Mouse (Mus musculus) hindbrain, postnatal 0 days (tissue): ENCODE measurements at regions not wholly inside any gene's neighbourhood (a gene's known extent, or its start where the extent isn't known, plus 50 kb on each side); places are given as distances from the start of the nearest gene placed in this dataset.

ENCODE experiments used
- ATAC-seq: fragments of 200-750 bp; cut with Nextera tagmentation; 2 replicates; pipeline ENCODE4 v1.8.0; 2017; ENCODE audit warnings: mild to moderate bottlenecking, moderate TSS enrichment, moderate library complexity
- DNase-seq: peaks from one replicate; pipeline ENCODE4 v3.0.0-alpha.2; 2015; ENCODE audit warnings: low spot score
- H3K27ac ChIP-seq: fragments of 300-500 bp; sonication (generic); 2 replicates; pipeline ENCODE4 v1.5.1; 2014; ENCODE audit warnings: mild to moderate bottlenecking
- H3K27me3 ChIP-seq: fragments of 300-500 bp; sonication (generic); 2 replicates; pipeline ENCODE4 v1.6.1; 2014; ENCODE audit warnings: low read length, mixed read lengths; ENCODE audit not compliant: insufficient read depth
- H3K36me3 ChIP-seq: fragments of 300-500 bp; sonication (generic); 2 replicates; pipeline ENCODE4 v1.6.1; 2014; ENCODE audit warnings: low read length, mixed read lengths; ENCODE audit not compliant: insufficient read depth
- H3K4me1 ChIP-seq: fragments of 300-500 bp; sonication (generic); 2 replicates; pipeline ENCODE4 v1.6.1; 2014; ENCODE audit warnings: antibody characterized with exemption, low read length, mixed read lengths; ENCODE audit not compliant: insufficient read depth
- H3K4me2 ChIP-seq: fragments of 300-500 bp; sonication (generic); 2 replicates; pipeline ENCODE4 v1.6.1; 2014; ENCODE audit warnings: low read depth, mild to moderate bottlenecking, low read length, moderate library complexity, mixed read lengths
- H3K4me3 ChIP-seq: fragments of 300-500 bp; sonication (generic); 2 replicates; pipeline ENCODE4 v1.5.1; 2014; ENCODE audit warnings: low read length
- H3K9ac ChIP-seq: fragments of 300-500 bp; sonication (generic); replicated peaks from 2 replicates; pipeline ENCODE4 v1.6.1; 2014; ENCODE audit warnings: mild to moderate bottlenecking, low read length, moderate library complexity, mixed read lengths
- H3K9me3 ChIP-seq: fragments of 300-500 bp; sonication (generic); 2 replicates; pipeline ENCODE4 v1.6.1; 2016; ENCODE audit warnings: low read length, mixed read lengths
- CTCF ChIP-seq: IDR thresholded peaks from 2 replicates; pipeline ENCODE4 v1.5.1; 2016; ENCODE audit warnings: antibody characterized with exemption, control low read depth, low read depth
- WGBS: fragments of 180-500 bp; shearing (Covaris S2); extraction: QIAGEN DNeasy Blood & Tissue Kit; methylation state at CpG from one replicate; pipeline ENCODE4 v1.1.7; 2014; 5-methylcytosine and 5-hydroxymethylcytosine counted together

GRCm38 (mm10) chr9:74425594-74425993, 315.4 kb downstream of the Wdr72 start:
- no peaks in the 10 kb centered on the region for H3K9me3 ChIP-seq
- DNase-seq (no peak), ATAC-seq (no peak)
- no peak overlapping the region for H3K4me3 ChIP-seq
- H3K4me1 ChIP-seq: no peaks in the 10 kb centered on the region
- no peak overlapping the region for H3K27ac ChIP-seq
- H3K27me3 ChIP-seq: no peaks in the 10 kb centered on the region
- H3K4me2 ChIP-seq: no peak overlapping the region
- no peaks in the 10 kb centered on the region for H3K36me3 ChIP-seq
- no peak overlapping the region for H3K9ac ChIP-seq
- TF ChIP-seq CTCF: no peak
- WGBS: 96% methylated on average over 2 of the region's 2 CpGs

GRCm38 (mm10) chr9:74449981-74450380, 339.8 kb downstream of the Wdr72 start:
- 30% methylated on average over 5 of the region's 5 CpGs for WGBS
- TF ChIP-seq CTCF: no peak
- Histone ChIP-seq H3K9me3 (no peaks in the 10 kb centered on the region), H3K27me3 (no peaks in the 10 kb centered on the region), H3K36me3 (no peaks in the 10 kb centered on the region), H3K4me2 (no peak overlapping the region), H3K4me1 (no peaks in the 10 kb centered on the region), H3K4me3 (no peak overlapping the region), H3K9ac (no peak overlapping the region), H3K27ac (no peak overlapping the region)
- no peak for ATAC-seq
- peak; percentile 53 for DNase-seq

- no peak for ATAC-seq
- H3K9me3 ChIP-seq: no peaks in the 10 kb centered on the region
- H3K27me3 ChIP-seq: no peaks in the 10 kb centered on the region
- 26% methylated on average over 2 of the region's 2 CpGs for WGBS
- H3K4me2 ChIP-seq: no peak overlapping the region
- H3K36me3 ChIP-seq: no peaks in the 10 kb centered on the region
- DNase-seq: no peak
- H3K4me1 ChIP-seq: no peaks in the 10 kb centered on the region
- no peak overlapping the region for H3K4me3 ChIP-seq
- H3K9ac ChIP-seq: no peak overlapping the region
- H3K27ac ChIP-seq: no peak overlapping the region
- TF ChIP-seq CTCF: no peak
These were observed 350.9 kb downstream of the Wdr72 start for GRCm38 (mm10) chr9:74461084-74461483.

GRCm38 (mm10) chr9:74476830-74477229, 366.7 kb downstream of the Wdr72 start:
- Histone ChIP-seq H3K4me3 (no peak overlapping the region), H3K9ac (no peak overlapping the region), H3K27ac (no peak overlapping the region), H3K36me3 (no peaks in the 10 kb centered on the region), H3K9me3 (no peaks in the 10 kb centered on the region), H3K4me1 (no peaks in the 10 kb centered on the region), H3K4me2 (no peak overlapping the region), H3K27me3 (no peaks in the 10 kb centered on the region)
- WGBS: 76% methylated on average over 2 of the region's 2 CpGs
- no peak for TF ChIP-seq CTCF
- ATAC-seq (no peak), DNase-seq (no peak)

GRCm38 (mm10) chr9:74479273-74479672, 369.1 kb downstream of the Wdr72 start:
- Histone ChIP-seq H3K27ac (no peak overlapping the region), H3K4me1 (no peaks in the 10 kb centered on the region), H3K4me3 (no peak overlapping the region), H3K36me3 (no peaks in the 10 kb centered on the region), H3K9me3 (no peaks in the 10 kb centered on the region), H3K4me2 (no peak overlapping the region), H3K9ac (no peak overlapping the region), H3K27me3 (no peaks in the 10 kb centered on the region)
- 61% methylated on average over 8 of the region's 8 CpGs for WGBS
- ATAC-seq: no peak
- no peak for DNase-seq
- no peak for TF ChIP-seq CTCF

- TF ChIP-seq CTCF: no peak
- H3K27me3 ChIP-seq: no peaks in the 10 kb centered on the region
- H3K36me3 ChIP-seq: no peaks in the 10 kb centered on the region
- H3K27ac ChIP-seq: no peak overlapping the region
- 88% methylated on average over 2 of the region's 2 CpGs for WGBS
- no peak overlapping the region for H3K9ac ChIP-seq
- no peak overlapping the region for H3K4me2 ChIP-seq
- no peak for DNase-seq
- H3K4me3 ChIP-seq: no peak overlapping the region
- no peaks in the 10 kb centered on the region for H3K4me1 ChIP-seq
- H3K9me3 ChIP-seq: no peaks in the 10 kb centered on the region
- no peak for ATAC-seq
These were observed 347.8 kb upstream of the Onecut1 start for GRCm38 (mm10) chr9:74513887-74514286.

DNA sequence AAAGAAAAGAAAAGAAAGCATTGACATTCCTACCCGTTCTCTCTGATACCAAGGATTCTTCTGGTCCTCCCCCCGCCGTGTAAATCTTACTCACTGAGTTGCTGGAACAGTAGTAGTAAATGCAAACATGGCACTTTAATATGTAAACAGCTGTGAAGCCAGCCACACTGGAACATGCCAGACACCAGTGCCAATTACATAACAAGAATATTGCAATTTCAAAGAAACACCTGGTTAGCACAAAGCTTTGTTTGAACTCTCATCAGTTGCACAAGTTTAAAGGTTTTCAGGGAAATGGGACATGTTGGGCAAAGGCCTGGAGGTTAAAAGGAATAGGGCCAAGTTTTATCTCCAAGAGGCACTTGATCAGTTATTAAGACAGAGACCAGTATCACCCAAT, 333.2 kb upstream of the Onecut1 start:
- TF ChIP-seq CTCF: no peak
- Histone ChIP-seq H3K27ac (no peak overlapping the region), H3K9me3 (no peaks in the 10 kb centered on the region), H3K36me3 (no peaks in the 10 kb centered on the region), H3K9ac (no peak overlapping the region), H3K4me2 (no peak overlapping the region), H3K4me1 (0 out of 2 replicates have a peak, but pooled peaks cover 5% of the 10 kb centered on the region), H3K4me3 (no peak overlapping the region), H3K27me3 (no peaks in the 10 kb centered on the region)
- DNase-seq: no peak
- 84% methylated on average over 3 of the region's 3 CpGs for WGBS
- ATAC-seq: no peak
